Mouse (Mus musculus) retina, embryonic 14.5 days (tissue): ENCODE results near the gene Pip4k2b.
A peak's percentile ranks its signal among the peaks of the same experiment; 100 is the strongest.
"Not testable (repeated sequence)": the region's sequence is repeated elsewhere in the genome, so short reads cannot be mapped to it uniquely, and the experiment has no call there.

Experiments
- DNase-seq: peaks from one replicate; pipeline ENCODE4 v3.0.0-alpha.2; 2015; ENCODE audit warnings: low spot score

Pip4k2b gene

DNA sequence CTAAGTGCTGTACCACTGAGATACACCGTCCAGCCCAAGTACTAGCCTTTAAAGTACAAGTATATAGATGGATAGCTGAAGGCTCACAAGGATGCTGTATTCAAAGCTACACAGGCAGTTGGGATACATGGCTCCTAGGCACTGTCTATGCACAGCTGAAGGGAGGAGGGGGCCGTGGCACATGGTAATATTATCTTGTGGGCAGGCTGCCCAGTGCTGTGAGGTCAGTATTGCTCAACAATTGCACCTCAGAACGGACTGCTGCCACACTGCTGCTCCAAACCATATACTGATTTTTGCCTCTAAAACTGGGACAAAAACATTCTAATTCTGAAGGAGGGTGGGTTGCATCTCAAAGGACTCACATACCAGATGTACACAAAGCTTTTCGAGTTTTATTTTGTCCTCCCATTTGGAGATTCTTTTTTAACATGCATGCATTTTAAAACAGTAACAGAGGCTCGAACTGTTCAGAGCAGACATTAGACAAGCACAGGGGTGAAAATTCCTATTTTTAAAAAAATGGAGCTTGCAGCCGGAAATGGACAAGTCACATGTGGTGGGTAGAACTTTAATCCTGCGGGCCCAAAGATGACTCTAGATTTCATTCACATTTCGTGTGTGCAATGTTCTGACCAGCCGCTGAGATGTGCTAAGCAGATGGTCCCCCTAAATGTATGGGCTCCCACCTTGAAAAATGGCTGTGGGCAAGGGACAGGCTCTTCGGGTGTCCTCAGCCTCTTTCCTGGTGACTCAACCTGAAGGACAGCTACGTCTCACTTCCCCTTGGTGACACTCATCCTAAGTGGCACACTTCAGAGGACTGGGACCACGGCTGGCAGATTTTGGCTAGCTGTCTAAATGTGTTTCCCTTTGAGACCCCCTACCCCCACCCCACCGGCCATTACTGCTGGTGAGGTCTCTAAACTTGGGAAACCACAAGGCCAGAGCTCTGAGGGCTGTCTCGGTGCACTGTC is 29.4 kb downstream of the Pip4k2b start:
- no peak for DNase-seq

DNA sequence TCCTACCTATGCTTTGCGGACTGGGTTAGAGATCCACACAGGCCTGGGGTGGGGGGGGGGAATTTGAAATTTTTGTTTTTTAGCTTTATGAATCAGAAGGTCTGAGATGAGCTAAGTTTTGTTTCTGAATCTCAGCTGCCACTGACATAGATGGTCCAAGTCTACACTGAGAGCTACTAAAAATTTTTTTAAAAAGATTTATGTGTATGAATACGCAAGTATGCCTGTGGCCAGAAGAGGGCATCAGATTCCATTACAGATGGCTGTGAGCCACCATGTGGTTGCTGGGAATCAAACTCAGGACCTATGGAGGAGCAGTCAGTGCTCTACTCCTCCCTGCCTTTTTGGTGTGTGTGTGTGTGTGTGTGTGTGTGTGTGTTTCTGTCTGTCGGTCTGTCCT is 30.1 kb downstream of the Pip4k2b start:
- no peak for DNase-seq

DNA sequence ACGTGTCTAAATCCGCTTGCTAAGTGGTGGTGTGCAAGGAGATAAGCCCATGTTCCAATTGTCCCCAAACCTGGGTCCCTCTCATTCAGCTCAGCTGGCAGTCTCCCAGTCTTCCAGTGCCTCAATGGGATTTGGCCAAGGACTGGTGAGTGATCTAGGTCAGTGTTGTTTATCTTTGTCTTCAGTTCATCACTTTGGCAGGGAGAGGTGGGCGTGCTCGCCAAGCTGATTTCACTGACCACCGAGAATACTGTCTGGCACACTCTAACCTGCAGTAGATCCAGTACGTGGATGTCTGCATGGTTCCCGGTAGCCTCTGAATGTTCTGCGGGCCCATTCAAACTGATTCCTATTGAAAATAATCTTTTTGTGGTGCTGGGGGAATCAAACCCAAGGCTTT is 30.6 kb downstream of the Pip4k2b start:
- DNase-seq = no peak

DNA sequence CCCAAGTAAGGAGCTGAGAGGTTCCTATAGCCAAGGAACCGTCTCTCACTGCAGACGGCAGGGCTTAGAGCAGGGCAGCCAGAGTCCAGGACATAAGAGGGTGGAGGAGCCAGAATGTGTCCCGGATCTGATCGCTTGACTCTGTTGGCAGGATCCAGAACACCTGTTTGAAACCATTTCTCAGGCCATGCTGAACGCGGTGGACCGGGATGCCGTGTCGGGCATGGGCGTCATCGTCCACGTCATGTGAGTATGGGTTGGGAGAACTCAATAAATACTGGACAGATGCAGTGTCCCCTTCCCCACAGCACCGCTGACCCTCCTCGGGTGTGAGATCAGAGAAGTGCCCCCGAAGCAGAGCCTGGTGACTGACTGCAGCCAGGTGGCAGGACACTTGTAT is 32.2 kb downstream of the Pip4k2b start:
- DNase-seq = no peak

DNA sequence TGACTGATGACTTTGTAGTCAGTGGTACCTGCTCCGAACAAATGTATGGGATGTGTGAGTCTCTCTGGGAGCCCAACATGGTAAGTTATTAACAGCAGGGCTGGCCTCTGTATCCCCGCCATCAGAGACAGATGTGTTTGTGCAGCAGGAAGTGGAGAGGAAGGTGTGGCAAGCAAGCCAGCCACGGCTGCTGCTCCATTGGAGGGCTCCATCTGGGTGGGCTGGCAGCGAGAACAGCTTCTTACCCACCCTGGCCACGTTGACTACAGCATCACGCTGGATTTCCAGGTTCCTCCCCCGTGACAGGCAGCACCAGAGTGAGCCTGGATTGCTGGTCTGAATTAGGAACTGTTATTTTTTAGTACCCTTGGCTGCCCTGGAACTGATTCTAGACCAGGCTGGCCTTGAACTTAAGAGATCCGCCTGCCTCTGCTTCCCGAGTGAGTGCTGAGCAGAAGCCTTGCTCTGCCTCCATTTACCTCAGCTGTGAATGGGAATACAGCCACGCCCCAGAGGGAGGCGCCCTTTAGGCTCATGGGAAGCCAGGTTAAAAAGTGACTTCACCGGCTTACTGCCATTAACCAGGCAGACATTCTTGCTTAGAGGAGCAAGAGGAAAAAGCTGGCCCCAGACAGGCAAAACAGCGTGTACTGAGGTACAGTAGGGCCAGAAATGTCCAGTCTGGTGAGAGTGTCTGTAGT is 33.2 kb downstream of the Pip4k2b start:
- no peak for DNase-seq

DNA sequence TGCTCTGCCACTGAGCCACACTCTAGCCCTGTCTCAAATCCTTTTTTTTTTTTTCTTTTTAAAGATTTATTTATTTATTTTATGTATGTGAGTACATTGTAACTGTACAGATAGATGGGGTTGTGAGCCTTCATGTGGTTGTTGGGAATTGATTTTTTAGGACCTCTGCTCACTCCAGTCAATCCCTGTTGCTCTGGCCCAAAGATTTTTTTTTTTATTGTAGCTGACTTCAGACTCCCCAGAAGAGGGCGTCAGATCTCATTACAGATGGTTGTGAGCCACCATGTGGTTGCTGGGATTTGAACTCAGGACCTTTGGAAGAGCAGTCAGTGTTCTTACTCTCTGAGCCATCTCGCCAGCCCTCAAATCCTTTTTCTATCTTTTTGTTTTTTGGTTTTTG is 34.4 kb downstream of the Pip4k2b start:
- not testable (repeated sequence) for DNase-seq

DNA sequence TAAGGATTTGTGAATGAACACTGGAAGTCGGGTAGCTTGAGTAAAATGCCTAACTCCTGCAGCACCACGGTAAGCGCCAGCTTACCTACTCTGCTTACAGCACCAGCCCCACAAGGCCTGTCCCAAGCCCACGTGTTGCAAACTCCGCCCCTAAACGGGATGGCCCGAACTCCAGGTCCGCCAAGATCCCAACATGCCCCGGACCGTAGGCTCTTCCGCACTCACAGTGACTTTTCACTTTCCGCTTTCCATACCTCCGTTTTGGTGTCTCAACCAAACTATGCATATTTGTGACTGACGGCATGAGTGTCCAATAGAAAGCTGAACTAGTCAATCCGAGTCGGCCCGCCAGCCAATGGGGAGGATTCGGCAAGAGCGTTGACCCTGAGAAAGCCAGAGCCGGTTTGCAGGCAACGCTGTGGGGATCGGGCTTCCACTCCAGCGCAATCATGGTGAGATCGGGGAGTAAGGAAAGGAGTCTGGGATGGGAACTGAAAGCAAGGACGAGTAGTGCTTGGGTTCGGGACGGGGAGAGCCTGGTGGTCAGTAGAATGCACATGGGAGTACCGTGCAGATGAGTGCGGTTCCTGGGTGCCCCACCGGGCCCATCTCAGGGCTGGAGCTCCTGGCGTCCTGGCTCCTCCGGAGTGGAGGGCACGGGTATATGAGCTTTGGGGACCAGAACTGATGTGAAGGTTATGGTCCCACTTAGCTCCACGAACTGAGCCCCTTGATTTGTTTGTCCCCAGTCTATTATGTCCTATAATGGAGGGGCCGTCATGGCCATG is 41.3 kb downstream of the Pip4k2b start, which contains the start of gene Psmb3:
TSS of gene Psmb3 (plus strand) at position 361 of the 788 bp plus-strand sequence.
- peak; percentile 100 for DNase-seq

DNA sequence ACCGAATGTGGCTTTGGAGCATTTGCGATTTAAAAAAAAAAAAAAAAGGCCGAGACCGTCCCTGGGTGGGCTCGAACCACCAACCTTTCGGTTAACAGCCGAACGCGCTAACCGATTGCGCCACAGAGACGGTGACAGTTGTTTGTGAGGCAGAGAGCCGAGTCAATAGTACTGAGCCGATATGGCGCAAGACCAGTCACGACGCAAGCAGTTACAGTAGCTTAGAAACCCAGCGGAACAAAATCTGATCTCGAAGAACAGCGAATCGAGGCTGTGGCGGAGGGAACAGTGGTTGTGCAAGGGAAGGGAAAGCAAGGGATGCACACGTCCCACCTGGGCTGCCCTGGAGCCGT is 42.1 kb downstream of the Pip4k2b start:
- peak; percentile 91 for DNase-seq

DNA sequence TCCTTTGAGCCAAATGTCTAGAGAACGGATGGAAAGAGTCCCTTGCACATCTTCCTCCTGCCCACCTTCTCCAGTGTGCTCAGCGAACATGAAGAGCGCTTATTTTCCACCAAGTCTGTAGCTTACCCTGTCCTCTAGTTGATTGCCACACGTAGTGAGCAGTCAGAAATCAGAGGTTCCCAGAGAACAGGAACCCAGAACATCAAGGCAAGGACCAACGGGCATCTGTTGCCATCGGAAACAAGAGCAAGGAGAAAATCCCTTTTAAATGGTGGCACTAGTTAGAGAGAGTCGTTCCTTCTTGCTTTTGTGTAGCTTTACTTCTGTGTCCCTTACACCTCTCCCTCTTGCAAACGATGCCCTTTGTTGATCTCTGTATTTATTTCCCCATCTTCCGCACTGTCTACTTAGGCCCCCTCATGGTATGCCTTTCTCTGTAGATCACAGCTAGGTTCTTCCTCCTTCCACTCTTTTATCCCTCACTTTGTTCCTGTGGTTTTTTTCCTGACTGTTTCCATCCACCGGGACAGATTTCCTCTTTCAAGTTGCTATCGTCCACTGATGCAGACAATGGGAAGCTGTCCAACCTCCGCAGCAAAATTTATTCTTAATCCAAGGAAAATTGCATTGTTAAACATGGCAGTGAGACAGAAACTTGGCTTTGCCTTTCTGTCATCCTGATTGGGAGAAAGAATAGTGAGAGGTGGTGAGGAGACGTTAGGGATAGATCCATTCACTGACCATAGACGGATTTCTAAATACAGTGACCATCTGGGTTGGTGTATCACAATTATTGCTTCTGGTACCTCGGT is 42.7 kb downstream of the Pip4k2b start:
- no peak for DNase-seq

DNA sequence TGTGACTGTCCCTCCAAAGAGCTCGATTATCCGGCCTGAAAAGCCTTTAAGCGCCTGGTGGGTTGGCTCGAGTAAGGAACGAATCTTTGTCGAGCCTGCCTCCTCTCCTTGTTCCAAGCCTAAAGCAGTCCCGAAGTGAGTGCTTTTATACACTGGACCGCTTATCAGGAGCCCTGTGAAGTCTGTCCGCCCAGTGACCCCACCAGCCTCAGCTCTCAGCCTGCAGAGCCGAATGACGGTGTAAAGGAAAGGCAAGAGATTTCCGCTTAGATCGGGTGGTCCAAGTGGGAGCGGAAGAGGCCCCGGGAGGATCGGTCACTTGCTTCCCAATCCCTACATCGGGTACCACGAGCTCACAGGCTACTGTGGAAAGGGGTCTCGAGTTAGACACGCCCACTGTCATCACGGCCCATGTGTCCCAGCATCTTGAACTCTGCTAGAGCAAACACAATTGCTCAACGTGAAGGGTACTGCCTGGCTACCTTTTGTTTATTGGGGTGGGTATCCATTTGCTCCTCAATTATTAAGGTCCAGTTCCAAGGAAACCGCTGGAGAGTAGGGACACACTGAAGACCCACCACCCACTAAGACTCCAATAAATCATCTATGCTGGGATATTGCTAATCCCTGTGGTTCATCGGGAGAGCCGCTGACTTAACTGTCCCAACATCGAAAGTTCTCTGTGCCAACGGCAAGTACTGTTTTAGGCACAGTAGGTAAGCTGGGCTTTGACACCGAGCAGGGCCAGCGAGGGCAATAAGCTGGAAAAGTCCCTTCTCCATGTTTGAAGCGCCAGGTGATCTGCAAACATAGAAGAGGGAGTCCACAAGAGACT is 43.5 kb downstream of the Pip4k2b start:
- DNase-seq = peak; percentile 47

DNA sequence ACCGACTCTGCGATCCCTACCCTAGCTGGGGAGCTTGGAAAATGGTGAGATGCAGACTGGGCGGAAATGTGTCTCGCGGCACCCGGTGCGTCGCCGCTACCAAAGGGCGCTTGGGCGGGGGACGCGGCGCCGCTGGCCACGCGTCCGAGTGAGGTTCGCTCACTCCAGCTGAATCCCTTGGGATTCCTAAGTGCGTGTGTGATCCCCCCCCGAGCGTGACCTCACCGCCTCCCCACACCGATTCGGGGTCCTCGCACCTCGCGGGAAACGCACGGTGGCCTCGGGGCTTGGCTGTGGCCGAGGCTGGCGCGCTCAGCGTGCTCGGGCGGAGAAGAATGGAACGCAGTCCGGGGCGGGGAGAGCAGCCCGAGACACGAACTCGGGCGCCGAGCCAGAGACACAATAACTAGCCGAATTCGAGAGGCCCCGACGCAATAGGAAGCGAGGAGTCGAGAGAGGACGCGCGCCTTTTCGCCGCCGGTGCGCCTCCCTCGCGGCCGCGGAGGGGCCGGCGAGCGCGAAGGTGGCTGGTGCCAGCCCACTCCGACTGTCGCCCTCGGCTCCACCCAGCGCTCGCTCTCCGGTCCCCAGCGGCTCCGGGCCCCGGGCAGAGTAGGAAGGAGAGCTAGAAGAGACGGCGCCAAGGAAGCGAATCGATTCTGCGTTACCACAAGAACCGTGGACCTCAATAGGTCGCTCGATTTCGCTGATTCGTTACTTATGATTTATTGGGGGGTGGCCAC is 44.3 kb downstream of the Pip4k2b start, which contains the start of gene Pcgf2:
TSS of gene Pcgf2 (minus strand) at position 495 of the 743 bp plus-strand sequence.
- peak; percentile 75 for DNase-seq

DNA sequence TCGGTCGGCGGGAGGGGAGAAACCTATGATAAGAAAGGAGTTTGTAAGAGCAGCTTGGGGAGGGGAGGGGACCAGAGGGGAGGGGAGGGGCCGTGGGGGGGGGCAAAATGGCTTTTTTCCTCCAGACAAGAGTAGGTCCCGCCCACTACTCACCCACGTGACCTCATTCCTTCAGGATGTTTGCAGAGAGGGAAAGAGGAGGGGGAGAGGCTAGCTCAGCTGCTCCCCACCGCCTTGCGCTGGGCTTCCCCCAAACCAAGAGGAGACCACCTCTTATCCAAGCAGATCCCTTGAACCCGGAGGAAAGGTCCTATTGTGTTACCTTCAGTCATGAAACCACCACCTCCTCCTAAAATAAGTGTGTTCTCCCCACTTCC is 44.9 kb downstream of the Pip4k2b start:
- peak; percentile 95 for DNase-seq

DNA sequence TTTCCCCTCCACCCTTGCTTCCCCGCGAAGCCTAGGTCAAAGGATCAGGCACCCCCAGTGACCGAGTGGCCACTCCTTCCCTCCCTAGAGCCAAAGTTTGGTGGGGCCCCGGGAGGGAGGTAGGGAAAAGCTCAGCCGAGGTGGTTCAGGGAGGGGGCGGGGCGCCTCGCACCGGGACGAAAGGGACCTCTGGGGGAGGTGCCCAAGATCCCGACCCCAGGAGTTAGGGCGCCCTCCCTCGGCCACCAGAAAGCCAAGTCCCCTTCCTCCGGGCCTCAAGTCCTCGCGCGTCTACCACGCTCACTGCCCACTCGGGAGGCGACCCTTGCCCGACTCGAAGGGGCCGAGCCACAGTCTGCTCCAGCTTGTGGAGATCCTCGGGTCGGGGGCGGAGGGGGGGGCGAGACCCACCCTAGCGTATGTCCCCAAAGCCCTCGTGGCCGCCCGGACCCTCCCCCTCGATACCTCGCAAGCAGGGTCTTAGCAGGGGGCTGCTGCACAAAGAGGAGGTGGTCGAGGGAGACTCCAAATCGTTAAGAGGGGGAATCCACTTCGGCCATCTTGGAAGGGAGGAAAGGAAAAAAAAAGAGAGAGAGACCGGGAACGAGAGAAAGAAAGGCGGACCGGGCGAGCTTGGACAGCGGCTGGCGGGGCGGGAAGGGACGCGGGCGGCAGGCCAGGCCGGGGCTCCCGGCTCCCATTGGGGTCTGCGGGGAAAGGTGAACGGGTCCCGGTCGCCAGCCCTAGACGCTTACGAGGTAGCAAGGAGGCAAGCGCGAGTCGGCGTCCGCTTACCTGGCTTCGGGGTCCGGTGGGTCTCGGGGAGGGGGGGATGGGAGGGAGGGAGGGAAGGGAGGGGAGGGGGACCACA is 45.5 kb downstream of the Pip4k2b start:
- DNase-seq = peak; percentile 84

DNA sequence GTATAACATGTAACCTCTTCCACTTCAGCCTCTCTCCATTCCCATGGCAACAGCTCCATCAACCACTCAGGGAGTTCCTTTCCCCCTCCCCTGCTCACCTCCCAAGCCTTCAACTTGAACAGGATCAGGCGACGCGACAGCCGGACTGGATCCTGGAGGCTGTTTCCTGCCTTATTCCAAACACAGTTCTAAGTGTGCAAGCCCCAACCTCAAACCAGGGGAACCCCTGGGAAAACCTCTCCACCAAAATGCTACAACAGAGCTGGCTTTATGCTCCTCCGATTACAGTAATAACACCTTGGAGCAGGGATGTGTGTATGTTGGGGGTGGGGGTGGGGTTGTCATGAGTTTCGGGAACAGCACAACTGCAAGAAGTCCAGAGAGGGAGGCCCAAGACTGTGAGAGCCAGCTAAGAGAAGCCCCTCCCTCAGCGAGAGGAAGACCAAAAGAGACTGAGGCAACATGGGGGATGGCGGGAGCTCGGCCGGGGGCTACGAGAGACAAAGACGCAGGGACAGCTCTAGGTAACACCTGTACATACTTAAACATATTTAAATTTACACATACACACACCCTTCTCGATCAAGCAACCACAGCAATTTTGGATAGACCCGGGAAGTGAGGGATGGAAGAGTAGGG is 46.5 kb downstream of the Pip4k2b start:
- peak; percentile 61 for DNase-seq

DNA sequence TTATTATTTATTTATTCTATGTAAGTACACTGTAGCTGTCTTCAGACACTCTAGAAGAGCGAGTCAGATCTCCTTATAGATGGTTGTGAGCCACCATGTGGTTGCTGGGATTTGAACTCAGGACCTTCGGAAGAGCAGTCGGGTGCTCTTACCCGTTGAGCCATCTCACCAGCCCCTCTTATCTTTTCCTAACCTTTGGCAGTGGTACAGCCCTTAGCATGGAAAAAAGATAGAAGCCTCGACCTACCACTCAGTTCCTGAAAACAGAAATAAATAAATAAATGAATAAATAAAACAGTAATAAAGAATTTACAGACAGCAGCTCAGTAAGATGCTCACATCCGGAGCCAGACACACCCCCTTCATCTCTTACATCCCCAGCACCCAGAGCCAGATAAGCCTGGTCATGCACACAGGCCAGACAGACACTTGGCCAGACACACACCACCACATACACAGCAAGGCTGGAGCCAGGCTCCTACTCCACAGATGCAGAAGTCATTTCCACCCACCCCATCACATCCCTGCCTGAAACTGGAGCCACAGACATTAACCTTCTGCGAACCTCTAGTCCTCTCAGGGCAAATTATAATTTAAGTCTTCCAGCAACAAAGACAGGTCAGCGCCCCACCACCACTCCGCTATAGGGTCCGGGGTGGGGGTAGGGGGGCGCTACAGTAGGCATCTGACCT is 47.2 kb downstream of the Pip4k2b start:
- DNase-seq = no peak

DNA sequence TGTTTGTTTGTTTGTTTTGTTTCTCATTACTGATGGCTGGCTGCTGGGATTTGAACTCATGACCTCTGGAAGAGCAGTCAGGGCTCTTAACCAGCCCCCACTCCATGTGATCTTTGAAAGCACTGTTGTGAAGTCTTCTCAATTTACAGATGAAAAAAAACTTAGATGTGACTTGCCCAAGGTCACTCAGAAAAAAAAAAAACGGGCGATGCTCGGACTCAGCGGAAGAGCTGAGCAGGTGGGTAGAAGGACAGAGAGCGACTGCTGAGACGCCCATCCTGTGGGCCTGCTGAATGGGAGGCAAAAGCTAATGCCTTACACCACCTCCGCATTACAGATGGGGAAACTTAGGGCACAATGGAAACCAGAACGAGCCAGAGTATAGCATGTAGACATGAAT is 47.8 kb downstream of the Pip4k2b start:
- DNase-seq = no peak

DNA sequence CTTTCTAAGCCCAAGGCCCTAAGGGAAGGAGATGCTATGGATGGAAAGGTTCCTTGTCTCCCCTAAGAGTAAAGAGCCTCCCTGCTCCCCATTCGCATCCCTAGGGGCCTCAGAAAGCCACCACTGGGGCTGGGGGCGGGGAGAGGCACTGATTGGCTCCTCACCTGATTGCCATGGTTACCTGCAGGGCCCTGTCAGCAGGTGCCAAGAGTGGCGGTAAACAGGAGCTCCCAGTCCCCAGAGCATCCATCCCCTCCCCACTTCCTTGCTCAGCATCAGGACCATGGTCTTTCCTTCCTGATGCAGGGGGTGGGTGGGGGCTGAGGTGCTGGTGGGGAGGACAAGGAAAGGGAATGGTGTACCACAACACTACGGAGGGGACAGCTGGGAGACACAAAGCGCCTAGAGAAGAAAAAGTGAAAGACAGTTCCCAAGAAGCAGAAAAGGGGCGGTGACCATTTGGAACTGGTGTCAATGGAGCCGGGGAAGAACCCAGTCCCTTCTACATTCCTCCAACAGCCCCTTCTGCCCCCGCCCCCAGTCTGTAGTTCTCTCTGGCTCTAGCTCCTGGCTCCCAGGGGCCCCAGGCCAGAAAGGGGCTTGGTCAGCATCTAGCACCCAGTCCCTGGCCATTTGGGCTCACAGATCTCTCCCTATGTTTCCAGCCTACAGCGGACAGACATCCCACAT is 48.6 kb downstream of the Pip4k2b start:
- DNase-seq = no peak
